Mouse (Mus musculus): ENCODE data around the gene Mtch2. TPM values are rescaled to one million over a fixed set of nuclear protein-coding genes. Genes with fewer than 3 reads are reported as not detected.

Gene Mtch2
- total and polyA plus RNA-seq, 2 experiments from 2014 or later: 106 to 222 TPM

DNA sequence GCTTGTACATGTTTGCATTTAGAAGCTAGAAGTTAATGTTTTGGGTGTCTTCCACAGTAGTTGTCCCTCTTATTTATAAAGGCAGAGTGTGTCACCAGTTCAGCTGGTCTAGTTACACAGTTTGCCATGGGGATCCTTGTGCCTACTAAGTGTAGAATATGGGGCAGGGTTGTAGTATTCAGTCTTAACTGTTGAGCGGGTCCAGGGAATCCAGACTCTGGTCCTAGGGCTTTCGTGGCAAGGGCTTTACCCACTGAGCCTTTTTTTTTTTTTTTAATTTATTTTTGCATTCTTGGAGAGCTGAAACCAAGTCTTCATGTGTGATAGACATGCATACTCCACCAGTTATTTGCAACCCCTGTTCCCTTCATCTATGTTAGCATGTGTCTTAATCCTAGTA lies 14.5 kb downstream of the Mtch2 start:
- 93% methylated on average over 2 of the region's 2 CpGs for WGBS
- Histone ChIP-seq H3K36me3 (ENCODE audit: insufficient read depth) (peaks cover 69% of the 10 kb centered on the region), H3K27me3 (ENCODE audit: insufficient read depth, low read length) (no peaks in the 10 kb centered on the region), H3K4me3 (ENCODE audit: low read depth, low read length) (no peak overlapping the region), H3K27ac (ENCODE audit: low read depth, low read length) (no peak overlapping the region), H3K9ac (no peak overlapping the region), H3K9me3 (ENCODE audit: low read length) (no peaks in the 10 kb centered on the region), H3K4me1 (ENCODE audit: insufficient read depth) (no peaks in the 10 kb centered on the region), H3K4me2 (ENCODE audit: low read depth) (no peak overlapping the region)
- ATAC-seq: no peak
- TF ChIP-seq CTCF (IDR thresholded peaks at IDR 0.05; ENCODE audit: low read depth): no peak
- no peak for DNase-seq

DNA sequence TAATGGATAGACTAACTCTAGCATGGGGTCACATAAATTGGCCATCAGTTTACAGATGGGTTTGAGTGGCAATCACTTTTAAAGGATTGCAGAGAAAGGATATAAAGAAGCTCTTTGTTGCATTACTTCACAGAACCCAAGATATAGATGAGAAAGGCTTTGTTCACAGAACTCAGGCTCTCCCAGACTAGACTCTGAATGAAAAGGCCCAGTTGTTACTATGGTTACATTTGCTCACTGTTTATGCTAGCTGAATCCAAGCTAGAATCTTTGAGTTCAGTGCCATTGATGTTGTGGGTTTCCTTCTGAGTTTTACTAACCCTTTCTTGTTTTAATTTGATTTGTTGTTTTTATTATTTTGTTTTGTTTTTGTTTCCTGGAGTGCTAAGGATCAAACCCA lies 17.2 kb downstream of the Mtch2 start:
- no peaks in the 10 kb centered on the region for H3K27me3 ChIP-seq (ENCODE audit: insufficient read depth, low read length)
- no peak overlapping the region for H3K4me2 ChIP-seq (ENCODE audit: low read depth)
- ATAC-seq: peak; percentile 57; the same call in 1 of the 2 replicates
- no peak overlapping the region for H3K9ac ChIP-seq
- H3K36me3 ChIP-seq (ENCODE audit: insufficient read depth): peaks cover 62% of the 10 kb centered on the region
- peak overlapping the region; percentile 10; the same call in 1 of the 2 replicates for H3K27ac ChIP-seq (ENCODE audit: low read depth, low read length)
- no peak for TF ChIP-seq CTCF (IDR thresholded peaks at IDR 0.05; ENCODE audit: low read depth)
- H3K4me1 ChIP-seq (ENCODE audit: insufficient read depth): no peaks in the 10 kb centered on the region
- no peak for DNase-seq
- no peaks in the 10 kb centered on the region for H3K9me3 ChIP-seq (ENCODE audit: low read length)
- H3K4me3 ChIP-seq (ENCODE audit: low read depth, low read length): no peak overlapping the region

DNA sequence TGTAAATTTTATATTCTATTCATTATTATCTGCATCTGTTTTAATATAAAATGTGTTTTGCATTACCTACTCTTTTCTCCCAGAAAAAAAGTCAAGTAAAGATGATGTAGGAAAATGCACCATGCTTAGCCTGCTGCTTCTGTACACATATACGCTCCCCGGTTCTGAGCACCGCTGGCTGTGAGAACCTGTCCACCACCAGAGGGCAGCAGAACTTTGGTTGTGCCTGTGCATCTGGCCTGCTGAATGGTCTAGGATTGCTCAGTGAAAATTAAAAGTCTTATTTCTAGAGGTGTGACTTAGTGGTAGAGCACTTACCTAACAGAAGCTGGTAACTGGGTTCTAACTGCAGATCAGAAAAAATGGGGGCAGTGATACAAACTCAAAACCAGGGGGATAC lies 19.6 kb downstream of the Mtch2 start:
- peak; percentile 88 for DNase-seq
- H3K9ac ChIP-seq: no peak overlapping the region
- no peaks in the 10 kb centered on the region for H3K27me3 ChIP-seq (ENCODE audit: insufficient read depth, low read length)
- H3K4me2 ChIP-seq (ENCODE audit: low read depth): no peak overlapping the region
- no peaks in the 10 kb centered on the region for H3K4me1 ChIP-seq (ENCODE audit: insufficient read depth)
- 10% methylated on average over 3 of the region's 3 CpGs for WGBS
- H3K9me3 ChIP-seq (ENCODE audit: low read length): no peaks in the 10 kb centered on the region
- peak; percentile 91 for ATAC-seq
- peaks cover 42% of the 10 kb centered on the region for H3K36me3 ChIP-seq (ENCODE audit: insufficient read depth)
- TF ChIP-seq CTCF (IDR thresholded peaks at IDR 0.05; ENCODE audit: low read depth): peak; percentile 90
- H3K4me3 ChIP-seq (ENCODE audit: low read depth, low read length): no peak overlapping the region
- H3K27ac ChIP-seq (ENCODE audit: low read depth, low read length): no peak overlapping the region

DNA sequence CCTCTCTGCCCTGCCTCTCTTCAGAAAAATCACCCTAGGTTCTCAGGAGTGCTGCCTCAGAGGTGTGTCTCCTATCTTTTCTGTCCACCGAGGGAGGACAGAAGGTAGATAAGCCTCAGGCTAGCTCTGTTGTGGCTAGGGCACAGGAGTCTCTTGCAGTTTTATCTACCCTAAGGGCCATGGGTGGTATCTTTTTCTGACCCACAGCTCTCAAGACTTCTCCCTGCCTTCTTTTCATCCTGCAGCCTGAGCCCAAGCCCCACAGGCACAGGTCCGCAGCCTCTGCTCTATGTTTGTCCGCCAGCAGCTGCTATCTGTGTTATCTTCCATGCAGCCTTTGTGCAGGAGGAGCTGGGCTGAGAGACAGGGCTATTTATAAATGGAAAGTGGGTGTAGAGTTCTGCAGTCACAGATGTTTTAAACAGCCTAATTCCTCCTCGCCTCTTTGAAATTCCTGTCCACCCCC lies 23.2 kb downstream of the Mtch2 start:
- DNase-seq (no peak), ATAC-seq (peak; percentile 39; the same call in 1 of the 2 replicates)
- no peak for TF ChIP-seq CTCF (IDR thresholded peaks at IDR 0.05; ENCODE audit: low read depth)
- Histone ChIP-seq H3K9me3 (ENCODE audit: low read length) (no peaks in the 10 kb centered on the region), H3K36me3 (ENCODE audit: insufficient read depth) (peaks cover 20% of the 10 kb centered on the region), H3K27ac (ENCODE audit: low read depth, low read length) (peak overlapping the region; percentile 62), H3K27me3 (ENCODE audit: insufficient read depth, low read length) (no peaks in the 10 kb centered on the region), H3K4me2 (ENCODE audit: low read depth) (no peak overlapping the region), H3K4me3 (ENCODE audit: low read depth, low read length) (no peak overlapping the region), H3K9ac (peak overlapping the region; percentile 22; the same call in 1 of the 2 replicates), H3K4me1 (ENCODE audit: insufficient read depth) (no peaks in the 10 kb centered on the region)
- WGBS: 52% methylated on average over 4 of the region's 4 CpGs

DNA sequence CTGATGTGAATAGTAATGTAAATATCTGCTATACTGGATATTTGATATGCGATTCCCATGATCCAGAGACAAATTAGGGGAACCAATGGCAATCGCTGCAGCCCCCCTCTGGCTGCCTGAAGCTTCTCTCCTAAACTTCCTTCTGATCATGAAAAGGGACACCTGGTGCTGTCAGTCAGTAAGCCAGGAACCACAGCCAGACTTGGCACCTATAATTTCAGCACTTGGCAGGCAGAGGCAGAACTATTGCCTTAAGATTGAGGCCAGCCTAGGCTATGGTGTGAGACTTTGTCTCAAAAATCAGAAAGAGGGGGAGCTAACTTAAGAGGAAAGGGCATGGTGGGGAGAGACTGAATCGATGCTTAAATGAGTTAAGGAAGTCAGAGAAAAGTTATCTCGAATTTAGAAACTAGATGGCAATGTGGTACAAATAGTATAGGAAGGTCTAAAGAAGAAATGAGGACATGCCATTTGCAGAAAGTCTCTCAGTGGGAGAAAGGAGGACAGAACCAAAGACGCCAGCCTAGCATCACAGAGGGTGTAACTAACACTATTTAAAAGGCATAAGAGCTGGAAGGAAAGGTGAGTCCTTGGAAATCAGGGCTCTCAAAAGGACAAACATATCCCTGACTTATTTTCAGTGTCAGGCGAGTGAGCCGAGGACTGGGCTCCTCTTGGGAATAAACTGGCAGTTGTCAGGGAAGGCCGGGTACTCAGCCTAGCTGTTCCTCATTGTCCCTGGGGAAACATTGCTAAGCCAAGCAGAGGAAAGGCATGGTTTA lies 24.4 kb downstream of the Mtch2 start:
- DNase-seq (peak; percentile 43), ATAC-seq (peak; percentile 24)
- WGBS: 56% methylated on average over 8 of the region's 8 CpGs
- no peaks in the 10 kb centered on the region for H3K27me3 ChIP-seq (ENCODE audit: insufficient read depth, low read length)
- no peak overlapping the region for H3K4me3 ChIP-seq (ENCODE audit: low read depth, low read length)
- H3K9me3 ChIP-seq (ENCODE audit: low read length): no peaks in the 10 kb centered on the region
- 0 out of 2 replicates have a peak, but pooled peaks cover 8% of the 10 kb centered on the region for H3K36me3 ChIP-seq (ENCODE audit: insufficient read depth)
- 0 out of 2 replicates have a peak, but pooled peaks have one; percentile 15 for TF ChIP-seq CTCF (IDR thresholded peaks at IDR 0.05; ENCODE audit: low read depth)
- H3K4me1 ChIP-seq (ENCODE audit: insufficient read depth): no peaks in the 10 kb centered on the region
- H3K9ac ChIP-seq: no peak overlapping the region
- no peak overlapping the region for H3K4me2 ChIP-seq (ENCODE audit: low read depth)
- H3K27ac ChIP-seq (ENCODE audit: low read depth, low read length): no peak overlapping the region; the same call in 1 of the 2 replicates

DNA sequence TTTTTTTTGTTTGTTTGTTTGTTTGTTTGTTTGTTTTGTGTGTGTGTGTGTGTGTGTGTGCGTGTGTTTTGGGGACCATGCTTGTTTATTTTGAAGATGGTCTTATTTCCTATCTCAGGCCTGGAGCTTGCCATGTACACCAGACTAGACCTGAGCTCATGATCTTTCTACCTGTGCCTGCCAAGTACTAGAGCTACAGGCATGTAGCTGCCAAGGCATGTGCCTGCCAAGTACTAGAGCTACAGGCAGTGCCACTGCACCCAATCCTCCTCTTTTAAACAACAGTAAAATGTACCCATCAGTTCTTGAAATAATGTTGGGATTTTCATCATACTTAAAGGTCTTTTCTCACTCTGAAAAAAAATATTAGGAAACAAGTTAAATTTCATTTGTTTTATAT lies 27.1 kb downstream of the Mtch2 start:
- no peaks in the 10 kb centered on the region for H3K4me1 ChIP-seq (ENCODE audit: insufficient read depth)
- TF ChIP-seq CTCF (IDR thresholded peaks at IDR 0.05; ENCODE audit: low read depth): no peak
- no peaks in the 10 kb centered on the region for H3K9me3 ChIP-seq (ENCODE audit: low read length)
- no peak overlapping the region for H3K9ac ChIP-seq
- H3K4me3 ChIP-seq (ENCODE audit: low read depth, low read length): no peak overlapping the region
- no peaks in the 10 kb centered on the region for H3K36me3 ChIP-seq (ENCODE audit: insufficient read depth)
- H3K4me2 ChIP-seq (ENCODE audit: low read depth): no peak overlapping the region
- H3K27me3 ChIP-seq (ENCODE audit: insufficient read depth, low read length): no peaks in the 10 kb centered on the region
- no peak overlapping the region for H3K27ac ChIP-seq (ENCODE audit: low read depth, low read length)
- no peak for DNase-seq
- no peak for ATAC-seq
- WGBS: 83% methylated on average over 1 of the region's 1 CpGs

DNA sequence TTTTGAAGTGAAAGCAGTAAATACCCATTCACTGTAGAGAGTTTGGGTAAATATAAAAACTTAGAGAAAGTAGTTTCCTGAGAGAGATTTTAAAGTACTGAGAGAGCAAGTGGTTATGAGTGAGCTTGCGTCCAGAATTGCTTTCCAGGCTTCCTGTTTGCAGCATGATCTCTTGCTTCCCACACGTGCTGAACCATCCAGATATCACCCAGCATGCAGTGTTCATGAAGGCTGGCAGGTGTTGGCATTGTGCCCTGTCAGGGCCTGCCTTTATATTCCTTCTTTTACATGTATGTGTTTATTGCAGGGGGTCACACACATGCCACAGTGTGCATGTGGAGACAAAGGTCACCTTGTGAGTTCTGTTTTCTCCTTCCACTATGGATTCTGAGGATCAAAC lies 28.3 kb downstream of the Mtch2 start:
- no peaks in the 10 kb centered on the region for H3K27me3 ChIP-seq (ENCODE audit: insufficient read depth, low read length)
- H3K4me1 ChIP-seq (ENCODE audit: insufficient read depth): no peaks in the 10 kb centered on the region
- no peak for TF ChIP-seq CTCF (IDR thresholded peaks at IDR 0.05; ENCODE audit: low read depth)
- H3K27ac ChIP-seq (ENCODE audit: low read depth, low read length): no peak overlapping the region
- 68% methylated on average over 2 of the region's 2 CpGs for WGBS
- DNase-seq (no peak), ATAC-seq (no peak)
- no peak overlapping the region for H3K9ac ChIP-seq
- no peaks in the 10 kb centered on the region for H3K36me3 ChIP-seq (ENCODE audit: insufficient read depth)
- no peak overlapping the region for H3K4me2 ChIP-seq (ENCODE audit: low read depth)
- H3K9me3 ChIP-seq (ENCODE audit: low read length): no peaks in the 10 kb centered on the region
- H3K4me3 ChIP-seq (ENCODE audit: low read depth, low read length): no peak overlapping the region

Data from forebrain, postnatal 0 days (tissue).